Mouse (Mus musculus) cerebral cortex, adult 2 months (tissue): Measurements from ENCODE around the gene Nova2.

Source experiments
- WGBS: fragments of 180-500 bp; shearing (Covaris S2); methylation state at CpG from one replicate; pipeline ENCODE4 v1.1.7; 2018; 5-methylcytosine and 5-hydroxymethylcytosine counted together

Gene Nova2

DNA sequence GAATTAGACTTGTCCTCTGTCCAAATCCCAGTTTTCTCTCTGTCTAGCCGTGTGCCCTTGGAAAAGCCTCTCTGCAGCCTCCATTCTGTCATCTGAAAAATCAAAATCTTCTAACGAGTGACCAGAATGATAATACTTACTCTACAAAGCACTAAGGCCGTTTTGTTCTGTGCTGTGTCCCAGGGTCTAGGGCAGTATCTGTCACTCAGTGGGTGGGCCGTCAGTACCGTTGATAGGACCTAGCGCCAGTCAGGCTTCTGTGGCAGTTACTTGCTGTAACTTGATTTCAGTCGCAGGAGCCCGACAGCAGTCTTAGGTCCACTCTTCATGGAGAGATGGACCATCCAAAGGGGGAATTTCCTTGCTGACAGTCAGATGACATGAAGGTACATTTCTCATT, 1.4 kb upstream of the Nova2 start:
- WGBS: 11% methylated on average over 8 of the region's 8 CpGs

DNA sequence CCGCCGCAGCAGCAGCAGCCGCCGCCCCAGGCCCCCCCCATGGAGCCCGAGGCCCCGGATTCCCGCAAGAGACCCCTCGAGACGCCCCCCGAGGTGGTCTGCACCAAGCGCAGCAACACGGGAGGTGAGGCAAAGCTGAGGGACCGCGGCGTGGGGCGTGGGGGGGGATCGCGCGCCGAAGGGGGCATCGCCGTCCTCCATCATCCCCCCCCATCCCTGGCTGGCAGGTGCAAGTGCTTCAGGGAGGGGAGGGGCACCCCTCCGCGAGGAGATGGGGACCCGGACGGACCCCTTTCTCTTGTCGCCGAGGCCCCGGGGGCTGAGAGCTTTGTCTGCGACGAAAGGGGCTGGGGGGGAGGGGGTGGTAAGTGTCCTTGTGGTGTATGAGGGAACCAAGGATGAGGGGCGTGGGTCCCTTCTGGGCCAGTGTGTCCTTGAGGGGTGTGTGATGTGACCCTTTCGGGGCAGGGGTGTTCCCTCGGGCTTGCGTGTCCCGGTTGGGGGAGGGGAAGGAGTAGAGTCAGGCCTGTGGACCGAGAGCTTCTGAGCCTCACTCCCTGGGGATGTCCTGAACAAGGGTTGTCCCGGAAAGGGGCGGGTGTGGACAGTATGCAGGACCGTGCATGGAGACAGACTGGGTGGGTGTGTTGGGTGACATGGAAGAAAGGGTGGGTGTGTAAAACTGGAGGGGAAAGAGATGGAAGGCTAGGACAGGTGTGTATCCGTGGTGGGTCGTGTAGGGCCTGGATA, 528 bp downstream of the Nova2 start:
- 2% methylated on average over 41 of the region's 42 CpGs for WGBS

DNA sequence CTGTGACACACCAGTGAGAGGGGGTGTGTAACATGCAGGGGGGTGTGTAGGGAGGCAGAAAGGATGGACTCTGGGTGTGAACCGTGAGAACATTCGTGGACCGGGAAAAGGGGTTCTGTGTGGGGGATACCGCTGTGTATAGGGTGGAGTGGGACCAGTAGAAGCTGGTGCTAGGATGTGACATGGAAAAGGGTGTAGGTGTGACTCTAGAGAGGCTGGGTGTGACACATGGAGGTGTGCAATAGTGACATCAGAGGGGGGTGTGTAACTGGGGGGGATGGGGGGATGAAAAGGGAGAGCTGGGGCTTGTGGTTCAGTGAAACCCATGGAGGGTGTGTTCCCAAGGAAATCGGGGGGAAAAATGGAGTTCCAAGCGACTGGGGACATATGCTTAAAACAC, 1.2 kb downstream of the Nova2 start:
- WGBS: 12% methylated on average over 6 of the region's 6 CpGs

DNA sequence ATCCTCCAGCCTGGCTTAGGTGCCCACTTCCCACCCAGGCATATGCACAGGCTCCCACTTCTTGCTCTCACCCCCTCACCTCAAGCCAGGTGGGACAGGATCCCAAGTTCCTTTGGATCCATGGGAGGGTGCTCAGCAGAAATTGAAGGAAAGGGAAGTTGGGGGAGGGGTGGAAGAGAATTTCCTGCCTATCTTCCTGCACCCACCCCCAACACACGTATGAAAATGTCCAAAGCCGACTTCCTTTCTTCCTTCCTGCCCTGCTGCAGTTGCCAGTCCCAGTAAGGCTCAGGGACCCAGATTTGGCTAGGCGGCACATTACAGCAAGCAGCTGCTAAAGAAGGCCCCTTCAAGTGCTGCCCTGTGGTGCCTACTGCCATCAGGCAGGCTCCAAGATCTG, 2.1 kb downstream of the Nova2 start:
- 16% methylated on average over 3 of the region's 3 CpGs for WGBS

DNA sequence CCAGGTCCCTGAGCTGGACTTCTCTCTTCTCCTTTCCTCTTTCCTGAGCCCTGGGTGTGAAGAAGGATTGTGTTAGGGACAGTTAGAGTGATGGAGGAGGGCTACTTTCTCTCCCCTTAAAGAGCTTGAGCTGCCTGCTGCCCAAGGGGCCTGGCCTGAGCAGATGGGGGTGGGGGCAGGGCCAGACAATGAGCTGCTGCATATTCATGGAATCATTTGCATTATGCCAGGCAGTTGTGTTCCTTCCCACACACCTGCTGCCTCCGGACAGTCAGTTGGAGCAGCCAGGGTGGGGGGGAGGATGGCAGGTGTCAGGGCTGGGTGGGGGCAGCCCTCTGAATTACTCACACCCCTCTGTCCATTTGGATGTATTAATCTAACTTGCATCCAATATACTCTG, 16.7 kb downstream of the Nova2 start:
- 3% methylated on average over 1 of the region's 1 CpGs for WGBS

DNA sequence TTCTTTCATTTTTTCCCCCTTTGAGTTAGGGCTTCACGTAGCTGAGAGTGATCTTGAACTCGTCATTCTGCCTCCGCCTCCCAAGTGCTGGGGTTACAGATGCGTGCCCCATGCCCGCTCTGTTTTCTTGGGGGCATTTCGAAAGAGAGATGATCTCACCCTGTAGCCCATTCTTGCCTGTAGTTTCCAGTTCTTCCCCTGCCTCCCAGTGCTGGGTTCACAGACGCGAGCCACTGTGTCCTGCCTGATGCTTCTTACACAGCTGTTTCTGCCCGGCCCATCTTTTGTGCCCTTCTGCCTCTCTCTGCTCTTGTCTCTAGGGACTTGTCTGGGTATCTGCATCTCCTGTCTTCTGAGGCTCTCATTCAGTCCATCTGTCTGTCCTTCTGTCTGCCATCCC, 17.1 kb downstream of the Nova2 start:
- WGBS: 38% methylated on average over 9 of the region's 9 CpGs

DNA sequence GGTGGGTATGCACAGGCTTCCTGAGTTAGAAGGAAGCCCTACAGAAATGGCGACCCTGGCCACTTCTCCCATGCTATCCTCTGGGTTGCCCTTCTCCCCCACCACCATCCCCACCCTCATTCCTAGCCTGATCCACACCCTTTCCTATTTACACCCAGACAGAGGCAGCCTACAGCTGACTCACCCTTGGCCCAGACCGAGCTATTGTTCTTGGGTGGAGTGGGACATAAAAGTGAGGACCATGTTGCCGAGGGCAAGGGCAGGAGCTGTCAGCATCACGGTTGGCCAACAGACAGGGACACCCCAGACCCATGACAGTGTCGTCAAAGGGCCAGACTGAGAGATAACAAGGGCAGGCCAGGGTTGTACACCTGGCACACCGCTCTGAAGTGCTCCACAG, 22.5 kb downstream of the Nova2 start:
- WGBS: 41% methylated on average over 6 of the region's 6 CpGs

DNA sequence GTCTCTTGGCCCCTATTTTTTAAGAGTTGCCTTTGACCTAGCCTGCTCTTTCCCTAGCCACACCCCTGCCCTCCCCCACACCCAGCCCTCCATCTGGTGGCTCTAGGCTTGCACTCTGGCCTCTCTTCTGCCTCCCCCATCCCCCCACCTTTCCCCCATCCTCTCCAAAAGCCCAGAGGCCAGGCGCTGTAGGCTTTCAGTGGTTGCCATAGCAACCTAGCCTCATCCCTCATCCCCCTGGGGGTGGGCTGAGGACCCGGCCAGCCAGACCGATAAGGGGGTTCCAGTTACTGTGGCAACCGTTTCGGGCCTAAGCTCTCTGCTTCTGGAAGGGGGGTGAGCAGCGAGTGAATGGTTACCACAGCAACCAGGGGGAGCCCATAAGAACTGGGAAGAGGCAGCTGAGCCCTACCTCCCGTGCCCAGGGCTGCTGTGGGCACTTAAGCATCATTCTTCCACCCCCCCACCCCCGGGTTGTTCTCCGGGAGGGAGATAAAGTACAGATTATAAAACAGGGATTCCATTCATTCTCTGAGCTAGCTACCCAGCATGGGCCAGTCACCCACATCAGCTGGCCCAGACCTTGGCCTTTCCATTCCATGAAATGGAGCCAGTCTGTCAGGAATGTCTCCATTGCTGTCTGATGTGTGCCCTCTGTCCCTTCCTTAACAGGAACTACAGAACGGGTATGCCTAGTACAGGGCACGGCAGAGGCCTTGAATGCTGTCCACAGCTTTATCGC, 24.3 kb downstream of the Nova2 start:
- 19% methylated on average over 12 of the region's 12 CpGs for WGBS

DNA sequence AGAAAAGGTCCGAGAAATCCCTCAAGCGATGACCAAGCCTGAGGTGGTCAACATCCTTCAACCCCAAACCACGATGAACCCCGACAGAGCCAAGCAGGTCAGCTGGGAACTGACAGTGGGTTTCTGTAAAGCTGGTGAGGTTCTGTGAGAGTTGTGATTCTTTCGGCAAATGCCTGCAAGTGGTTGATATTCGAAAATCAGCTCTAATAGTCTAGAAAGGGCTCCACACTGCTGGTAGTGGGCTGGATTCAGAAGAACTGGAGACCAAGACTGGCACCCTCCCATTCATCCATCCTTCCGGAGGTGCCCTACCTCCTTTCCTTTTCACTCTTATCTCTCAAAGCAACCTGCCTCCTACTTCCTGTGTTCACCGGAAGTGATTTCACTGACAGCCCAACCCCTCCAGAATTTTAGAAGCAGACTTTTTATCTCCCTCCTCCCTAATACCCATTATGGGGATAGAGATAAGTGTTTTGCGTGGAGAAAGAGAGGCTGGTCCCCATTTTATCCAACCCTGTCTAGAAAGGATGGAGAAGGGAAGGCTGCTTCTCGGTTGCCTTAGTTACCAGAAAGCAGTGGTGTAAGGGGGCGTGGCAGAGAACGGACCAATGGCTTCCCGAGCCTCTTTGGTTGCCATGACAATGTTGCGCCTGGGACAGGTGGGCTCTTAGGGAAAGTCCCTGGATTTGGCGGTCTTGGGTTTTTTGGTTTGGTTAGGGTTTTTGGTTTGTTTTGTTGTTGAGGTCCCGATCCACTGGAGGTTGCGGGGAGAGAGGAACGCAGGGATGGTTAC, 25.0 kb downstream of the Nova2 start:
- WGBS: 25% methylated on average over 18 of the region's 18 CpGs

DNA sequence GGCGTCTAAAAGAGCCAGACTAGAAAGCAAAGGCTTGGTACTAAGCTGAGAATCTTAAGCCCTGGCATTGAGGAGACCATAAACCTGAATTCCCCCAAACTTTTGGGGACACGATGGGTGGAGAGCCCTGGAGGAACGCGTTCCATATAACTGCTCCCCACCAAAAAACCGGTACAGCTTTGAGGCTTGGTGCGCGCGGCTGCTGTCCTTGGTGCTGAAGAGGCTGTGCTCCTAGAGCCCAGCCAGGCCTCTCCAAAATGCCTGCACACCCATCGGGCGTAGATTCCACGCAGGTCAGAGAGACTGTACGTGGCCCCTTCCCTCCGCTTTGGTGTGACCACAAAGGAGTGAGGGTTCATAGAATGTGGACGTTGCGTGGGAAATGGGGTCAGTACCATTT, 25.7 kb downstream of the Nova2 start:
- WGBS: 52% methylated on average over 15 of the region's 15 CpGs

DNA sequence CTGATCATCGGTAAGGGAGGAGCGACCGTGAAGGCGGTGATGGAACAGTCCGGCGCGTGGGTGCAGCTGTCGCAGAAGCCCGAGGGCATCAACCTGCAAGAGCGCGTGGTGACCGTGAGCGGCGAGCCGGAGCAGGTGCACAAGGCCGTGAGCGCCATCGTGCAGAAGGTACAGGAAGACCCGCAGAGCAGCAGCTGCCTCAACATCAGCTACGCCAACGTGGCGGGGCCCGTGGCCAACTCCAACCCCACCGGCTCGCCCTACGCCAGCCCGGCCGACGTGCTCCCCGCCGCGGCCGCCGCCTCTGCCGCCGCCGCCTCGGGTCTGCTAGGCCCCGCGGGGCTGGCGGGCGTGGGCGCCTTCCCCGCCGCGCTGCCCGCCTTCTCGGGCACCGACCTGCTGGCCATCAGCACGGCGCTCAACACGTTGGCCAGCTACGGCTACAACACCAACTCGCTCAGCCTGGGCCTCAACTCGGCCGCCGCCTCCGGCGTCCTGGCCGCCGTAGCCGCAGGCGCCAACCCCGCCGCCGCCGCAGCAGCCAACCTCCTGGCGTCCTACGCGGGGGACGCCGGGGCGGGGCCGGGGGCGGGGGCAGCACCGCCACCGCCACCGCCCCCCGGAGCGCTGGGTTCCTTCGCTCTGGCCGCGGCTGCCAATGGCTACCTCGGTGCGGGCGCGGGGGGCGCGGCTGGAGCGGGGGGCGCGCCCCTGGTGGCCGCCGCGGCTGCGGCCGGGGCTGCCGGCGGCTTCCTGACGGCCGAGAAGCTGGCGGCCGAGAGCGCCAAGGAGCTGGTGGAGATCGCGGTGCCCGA, 32.1 kb downstream of the Nova2 start:
- 2% methylated on average over 101 of the region's 107 CpGs for WGBS

DNA sequence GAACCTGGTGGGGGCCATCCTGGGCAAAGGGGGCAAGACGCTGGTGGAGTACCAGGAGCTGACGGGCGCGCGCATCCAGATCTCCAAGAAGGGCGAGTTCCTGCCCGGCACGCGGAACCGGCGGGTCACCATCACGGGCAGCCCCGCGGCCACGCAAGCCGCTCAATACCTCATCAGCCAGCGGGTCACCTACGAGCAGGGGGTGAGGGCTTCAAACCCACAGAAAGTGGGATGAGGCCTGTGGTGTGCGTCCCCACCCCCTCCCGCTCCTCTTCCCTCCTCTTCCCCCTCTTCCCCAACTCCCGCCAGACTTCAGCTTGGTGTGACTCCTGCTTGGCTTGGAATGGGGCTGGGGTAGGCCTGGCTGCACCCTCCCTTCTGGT, 32.7 kb downstream of the Nova2 start:
- WGBS: 15% methylated on average over 20 of the region's 21 CpGs

DNA sequence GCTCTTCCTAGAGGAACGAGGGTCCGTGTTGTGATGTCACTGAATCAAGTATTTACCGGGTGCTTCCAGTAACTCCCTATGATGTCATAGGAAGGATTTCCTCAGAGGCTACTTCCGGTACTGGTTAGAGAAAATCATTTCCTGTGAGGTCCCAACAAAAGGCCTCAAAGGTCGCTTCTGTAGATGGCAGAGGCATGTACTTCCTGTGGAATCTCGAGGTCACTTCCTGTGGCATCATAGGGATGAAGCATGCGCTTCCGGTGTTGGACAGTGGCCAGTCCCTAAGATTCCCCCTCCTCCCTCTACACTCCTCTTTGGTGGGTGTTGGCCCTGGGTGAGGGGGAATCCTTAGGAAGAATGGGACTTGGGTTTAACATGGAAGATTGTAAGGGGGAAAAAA, 33.8 kb downstream of the Nova2 start:
- WGBS: 54% methylated on average over 8 of the region's 8 CpGs

DNA sequence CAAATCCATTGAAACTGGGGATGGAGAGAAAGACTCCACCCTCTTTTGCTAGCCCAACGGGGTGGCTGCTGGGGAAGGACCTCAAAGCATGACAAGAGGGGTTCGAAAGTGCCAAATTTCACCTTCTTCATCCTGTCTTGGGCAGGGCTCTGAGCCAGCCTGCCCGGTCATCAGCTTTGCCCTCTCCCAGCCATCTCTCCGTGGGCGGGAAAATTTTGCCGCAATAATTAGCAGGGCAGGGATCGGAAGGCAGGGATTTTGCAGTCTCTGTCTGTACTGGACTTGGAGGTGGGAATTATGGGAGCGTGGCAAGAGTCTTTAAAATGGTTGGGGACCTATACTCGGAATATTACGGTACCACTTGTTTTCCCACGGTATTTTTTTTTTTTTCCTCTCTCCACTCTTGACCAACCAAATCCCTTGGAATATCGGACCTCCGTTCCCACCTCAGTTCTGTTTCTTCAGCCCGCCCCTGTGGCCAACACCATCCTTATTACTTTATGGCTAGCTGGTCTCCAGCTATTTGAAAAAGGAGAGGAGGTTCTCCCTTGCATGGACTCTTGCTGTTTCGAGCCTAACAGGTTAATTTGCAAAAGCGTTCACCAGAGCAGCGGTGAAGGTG, 36.6 kb downstream of the Nova2 start:
- WGBS: 25% methylated on average over 17 of the region's 17 CpGs

DNA sequence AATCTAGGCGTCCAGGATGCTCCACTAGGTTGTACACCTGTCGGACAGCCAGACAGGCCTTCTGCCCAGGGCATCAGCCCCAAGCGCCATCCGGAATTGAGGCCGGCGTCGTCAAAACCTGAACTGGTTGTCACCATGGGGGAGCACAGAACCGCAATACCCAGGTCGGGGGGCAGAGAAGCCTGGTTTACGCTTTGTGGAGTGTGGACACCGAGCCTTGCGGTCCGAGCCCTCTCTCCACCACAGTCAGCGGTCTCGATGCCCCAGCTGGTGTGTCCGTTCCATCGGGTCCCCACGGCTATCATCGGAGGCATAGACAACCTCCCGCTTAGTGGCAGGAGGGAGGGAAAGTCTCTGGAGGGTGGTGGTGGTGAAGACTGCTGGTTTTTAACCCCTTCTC, 37.1 kb downstream of the Nova2 start:
- 26% methylated on average over 20 of the region's 20 CpGs for WGBS

DNA sequence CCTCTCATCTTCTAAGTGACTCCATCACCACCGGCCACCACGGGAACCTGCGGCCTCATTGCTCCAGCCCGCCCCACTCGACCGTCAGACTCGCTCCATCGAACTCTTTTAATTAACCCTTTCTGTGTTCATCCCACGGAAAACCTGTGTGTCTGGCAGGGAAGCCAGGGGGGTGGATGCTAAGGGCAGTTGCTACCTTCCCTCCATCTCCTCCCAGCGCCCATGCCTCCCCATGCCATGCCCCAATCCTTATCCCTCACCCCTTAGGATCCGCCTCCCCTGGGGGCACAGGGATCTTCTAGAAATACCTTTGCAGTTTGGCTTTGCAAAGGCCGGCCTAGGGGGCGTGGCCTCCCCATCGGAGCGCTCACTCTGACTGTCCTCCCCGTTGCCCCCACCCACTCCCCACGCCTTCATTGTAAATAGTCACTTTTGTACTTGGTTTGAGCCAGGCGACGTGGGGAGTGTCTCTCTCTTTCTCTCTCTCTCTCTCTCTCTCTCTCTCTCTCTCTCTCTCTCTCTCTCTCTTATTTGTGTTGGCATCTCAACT, 37.7 kb downstream of the Nova2 start:
- WGBS: 20% methylated on average over 19 of the region's 19 CpGs

DNA sequence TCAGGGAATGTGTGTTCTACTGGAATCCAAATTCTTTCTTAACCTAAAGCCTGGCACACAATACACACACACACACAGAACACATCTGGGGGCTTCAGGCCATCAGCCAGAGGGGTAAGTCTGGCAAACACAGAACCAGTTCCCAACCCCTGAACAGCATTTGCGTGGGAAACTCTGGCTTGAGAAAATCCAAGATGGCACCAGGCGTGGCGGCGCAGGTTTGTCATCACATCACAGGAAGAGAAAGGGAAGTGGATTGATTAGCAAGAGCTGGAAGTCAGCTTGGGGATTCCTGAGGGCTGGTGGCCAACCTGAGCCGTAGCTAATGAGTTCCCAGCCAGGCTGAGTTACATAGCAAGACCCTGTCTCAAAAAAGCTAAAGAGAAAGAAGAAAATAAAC, 39.6 kb downstream of the Nova2 start:
- WGBS: 59% methylated on average over 5 of the region's 5 CpGs

DNA sequence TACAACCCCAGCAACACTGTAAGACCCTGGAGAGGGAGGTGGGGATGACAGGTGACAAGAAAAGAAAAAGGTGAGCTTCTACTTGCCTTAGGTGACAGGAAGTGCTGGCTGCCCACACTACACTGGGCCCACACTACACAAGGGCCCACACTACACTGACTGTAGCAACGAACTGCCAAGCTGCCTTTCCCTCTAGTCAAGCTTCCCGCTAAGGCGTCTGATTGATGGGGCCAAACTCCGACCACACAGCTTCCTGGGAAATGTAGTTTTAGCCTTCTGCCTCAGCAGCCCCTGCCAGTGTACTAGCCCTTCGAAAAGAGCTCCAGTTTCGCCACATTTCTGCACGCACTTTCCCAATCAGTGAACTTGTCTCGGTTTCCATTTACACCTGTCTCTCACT, 41.9 kb downstream of the Nova2 start:
- WGBS: 8% methylated on average over 8 of the region's 8 CpGs

DNA sequence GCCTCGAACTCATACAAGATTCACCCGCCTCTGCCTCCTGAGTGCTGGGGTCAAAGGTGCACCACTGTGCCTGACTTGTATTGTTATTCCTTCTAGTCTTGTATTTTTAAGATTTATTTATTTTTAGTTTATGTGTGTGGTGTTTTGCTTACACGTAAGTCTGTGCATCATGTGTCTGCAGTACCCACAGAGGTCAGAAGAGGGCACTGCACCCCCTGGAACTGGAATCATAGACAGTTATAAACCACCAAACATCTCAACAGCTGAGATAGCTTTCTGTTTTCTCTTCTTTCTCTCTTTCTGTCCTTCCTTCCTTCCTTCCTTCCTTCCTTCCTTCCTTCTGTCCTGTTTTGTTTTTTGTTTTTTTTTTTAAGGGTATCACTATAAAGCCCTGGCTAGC, 45.3 kb downstream of the Nova2 start:
- 77% methylated on average over 3 of the region's 3 CpGs for WGBS

DNA sequence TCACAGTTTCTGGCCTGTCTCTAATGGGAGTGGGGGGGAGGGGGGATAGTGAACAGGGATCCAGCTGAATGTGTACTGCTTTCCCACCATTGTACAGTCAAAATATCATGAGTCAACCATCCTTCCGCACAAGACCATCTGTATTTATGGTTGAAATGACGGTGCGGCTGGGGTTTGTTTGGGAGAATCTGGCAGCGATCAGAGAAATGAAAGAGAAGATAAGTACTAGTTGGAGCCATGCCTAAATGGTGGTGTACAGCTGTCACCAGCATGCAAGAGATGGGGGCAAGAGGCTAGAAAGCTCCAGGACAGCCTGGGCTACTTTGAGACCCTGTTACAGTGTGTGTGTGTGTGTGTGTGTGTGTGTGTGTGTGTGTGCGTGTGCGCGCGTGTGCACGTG, 52.7 kb downstream of the Nova2 start:
- WGBS: 65% methylated on average over 9 of the region's 9 CpGs

DNA sequence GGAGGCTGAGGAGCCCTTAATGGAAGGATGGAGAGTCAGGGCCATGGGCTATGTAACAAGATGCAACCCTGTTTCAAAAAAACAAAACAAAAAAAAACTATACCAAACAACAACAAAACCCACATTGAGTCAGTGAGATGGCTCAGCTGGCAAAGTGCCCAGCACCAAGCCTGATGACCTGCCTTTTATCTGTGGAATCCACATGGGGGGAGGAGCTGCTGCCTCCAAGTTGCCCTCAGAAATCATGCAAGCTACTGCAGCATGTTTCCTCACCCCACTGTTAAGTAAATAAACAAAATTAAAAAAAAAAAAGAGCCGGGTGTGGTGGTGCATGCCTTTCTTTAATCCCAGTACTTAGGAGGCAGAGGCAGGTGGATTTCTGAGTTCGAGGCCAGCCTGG, 60.8 kb downstream of the Nova2 start:
- WGBS: 81% methylated on average over 2 of the region's 2 CpGs
